Mouse (Mus musculus) natural killer cell, adult 2 months (primary cell): ENCODE results near the gene Vcam1.

Source experiments
- DNase-seq, 2 experiments: peaks; one replicate each; pipeline ENCODE4 v3.0.0; 2022; ENCODE audit warnings: low spot score in 2 of 2

Gene Vcam1

GRCm38 (mm10) chr3:116126508-116127190 is 2.8 kb downstream of the Vcam1 start:
- DNase-seq: no peak

GRCm38 (mm10) chr3:116126070-116126469 is 3.4 kb downstream of the Vcam1 start:
- no peak for DNase-seq

DNA sequence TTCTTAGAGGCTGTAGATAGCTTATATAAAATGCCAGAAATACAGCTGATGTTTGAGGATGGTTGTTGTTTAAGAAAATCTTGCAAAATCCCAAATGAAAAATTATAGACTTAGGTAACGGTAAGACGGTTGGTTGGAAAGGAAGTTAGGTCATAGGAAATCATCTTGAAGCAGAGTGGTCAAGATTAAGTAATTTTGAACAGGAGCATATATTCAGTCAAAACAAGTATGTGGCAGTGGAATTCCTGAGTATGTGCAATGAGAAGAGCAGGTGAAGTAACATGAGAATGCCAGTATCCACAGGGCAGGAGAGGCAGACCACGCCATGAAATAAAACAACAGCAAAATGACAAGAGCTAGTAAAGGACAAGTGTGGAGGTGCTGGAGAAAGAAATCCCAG is 5.7 kb downstream of the Vcam1 start:
- DNase-seq: no peak

- DNase-seq: no peak
Measured at GRCm38 (mm10) chr3:116122696-116123095, 6.8 kb downstream of the Vcam1 start.

GRCm38 (mm10) chr3:116121026-116121425 is 8.5 kb downstream of the Vcam1 start:
- DNase-seq: no peak

DNA sequence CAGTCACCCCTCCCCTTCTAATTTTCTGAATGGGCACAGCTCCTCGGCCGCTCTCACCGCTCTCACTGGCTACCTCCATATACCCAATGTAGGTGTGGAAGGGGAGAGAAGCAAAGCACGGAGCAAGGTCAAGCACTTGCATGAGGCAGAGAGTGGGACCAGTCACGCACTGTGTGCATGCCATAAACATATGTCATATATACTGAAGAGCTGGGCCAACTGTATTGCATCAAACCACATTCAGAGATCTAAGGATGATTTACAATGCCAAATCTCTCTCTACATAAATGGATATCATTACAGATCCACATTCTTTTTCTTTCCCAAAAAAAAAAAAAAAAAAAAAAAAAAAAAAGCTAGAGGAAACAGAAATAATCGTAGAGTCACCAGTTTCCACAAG is 9.1 kb downstream of the Vcam1 start:
- no peak for DNase-seq

GRCm38 (mm10) chr3:116119162-116119561 is 10.3 kb downstream of the Vcam1 start:
- no peak for DNase-seq

GRCm38 (mm10) chr3:116117046-116117445 is 12.4 kb downstream of the Vcam1 start:
- DNase-seq: no peak

DNA sequence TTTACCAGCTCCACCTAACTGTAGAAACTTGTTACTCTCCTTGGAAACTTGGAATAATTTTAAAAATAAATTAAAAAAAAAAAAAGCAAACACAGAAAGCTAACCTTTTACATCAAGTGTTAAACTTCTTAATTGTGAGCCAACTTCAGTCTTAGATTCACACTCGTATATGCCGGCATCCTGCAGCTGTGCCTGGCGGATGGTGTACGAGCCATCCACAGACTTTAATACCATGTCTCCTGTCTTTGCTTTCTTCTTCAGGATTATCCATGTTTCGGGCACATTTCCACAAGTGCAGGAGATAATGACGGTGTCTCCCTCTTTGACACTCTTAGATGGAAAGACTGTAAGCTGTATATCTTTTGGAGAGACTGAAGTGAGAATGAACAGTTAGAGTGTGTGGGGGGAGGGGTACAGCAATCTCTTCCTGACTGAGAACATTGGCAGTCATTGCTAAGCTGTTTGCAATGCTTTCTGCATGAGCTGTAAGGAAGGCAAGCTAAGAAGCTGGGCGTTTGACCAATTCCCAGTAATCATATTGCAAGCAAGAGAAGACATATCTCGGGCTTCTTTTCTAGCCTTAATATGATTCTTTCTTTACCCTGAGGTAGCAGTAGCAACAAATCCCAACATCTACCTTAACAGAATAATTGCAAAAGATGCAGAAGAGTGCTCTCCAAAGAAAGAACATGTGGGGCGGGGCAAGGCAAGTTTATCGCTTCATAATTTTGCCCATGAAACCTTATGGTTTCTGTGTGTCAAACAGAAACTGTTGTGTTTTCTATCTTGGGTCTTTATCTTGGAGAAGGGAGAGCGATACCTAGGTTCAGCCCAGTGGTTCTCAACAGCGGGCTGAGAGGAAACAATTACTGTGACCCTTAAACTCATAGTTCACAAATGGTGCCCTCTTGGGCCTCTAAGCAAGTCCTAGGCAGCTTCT is 15.0 kb downstream of the Vcam1 start:
- DNase-seq: no peak

- DNase-seq: no peak
Measured at GRCm38 (mm10) chr3:116113443-116114241, 15.8 kb downstream of the Vcam1 start.

DNA sequence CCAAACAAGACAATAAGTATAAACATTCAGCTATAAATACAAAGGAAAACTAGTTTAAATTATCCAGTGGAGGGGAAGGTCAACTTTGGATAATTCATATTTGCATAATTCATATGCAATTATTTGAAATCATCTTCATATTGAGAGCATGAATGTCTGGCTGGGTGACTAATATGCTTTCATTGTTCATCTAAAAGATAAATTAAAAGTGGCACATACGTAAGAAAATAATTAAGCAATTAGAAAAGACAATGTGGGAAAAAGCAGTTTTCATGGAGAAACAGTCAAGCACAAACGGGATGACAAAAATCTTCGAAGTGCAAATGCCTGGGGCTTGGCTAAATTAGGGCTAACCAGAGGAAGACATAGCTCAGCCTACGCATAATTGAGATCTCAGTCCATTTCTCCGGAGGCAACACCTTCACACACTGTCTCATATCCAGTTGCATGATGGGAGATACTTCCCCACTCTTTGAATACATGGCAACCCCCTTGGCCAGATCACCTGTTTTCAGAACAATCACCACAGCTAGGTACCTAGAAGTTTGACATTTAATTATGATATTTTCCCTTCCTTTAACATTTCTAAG is 16.6 kb downstream of the Vcam1 start:
- DNase-seq: no peak

DNA sequence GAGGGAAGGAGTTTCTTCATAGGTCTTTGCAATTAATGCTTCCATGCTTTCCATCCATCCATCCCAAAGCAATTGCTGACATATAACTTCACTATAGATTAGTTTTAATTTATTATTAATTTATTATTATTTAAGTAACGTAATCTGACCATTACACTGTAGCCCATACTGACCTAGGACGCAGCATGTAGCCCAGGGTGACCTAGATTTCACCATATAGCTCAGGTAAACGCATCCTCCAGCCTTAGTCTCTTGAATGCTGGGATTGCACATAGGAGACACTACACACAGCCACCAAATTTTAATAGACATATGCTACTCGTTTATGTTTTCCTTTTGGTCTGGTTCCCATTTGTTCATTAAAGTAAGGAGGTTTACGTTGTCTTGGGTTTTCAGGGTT is 23.8 kb downstream of the Vcam1 start:
- no peak for DNase-seq

- DNase-seq: no peak
Measured at GRCm38 (mm10) chr3:116104866-116105647, 24.4 kb downstream of the Vcam1 start.

DNA sequence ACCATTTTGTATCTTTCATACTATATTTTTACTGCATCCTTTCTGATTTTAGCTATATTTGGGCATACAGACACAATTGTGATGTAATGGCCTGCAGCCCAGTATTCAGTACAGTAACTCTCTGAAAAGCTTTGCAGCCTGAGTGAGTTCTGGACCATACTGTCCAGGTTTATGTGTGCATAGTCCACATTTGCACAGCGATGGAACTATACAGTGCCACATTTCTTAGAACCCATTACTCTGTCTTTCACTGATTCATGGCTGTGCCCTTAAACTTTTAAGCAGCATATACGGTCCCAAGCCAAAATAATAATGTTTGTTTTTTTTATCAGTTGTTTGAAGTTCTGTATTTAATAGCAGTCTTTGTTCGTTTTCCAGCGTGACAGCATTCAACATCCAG is 25.2 kb downstream of the Vcam1 start:
- DNase-seq: no peak

GRCm38 (mm10) chr3:116100850-116101249 is 28.6 kb downstream of the Vcam1 start:
- DNase-seq: no peak

DNA sequence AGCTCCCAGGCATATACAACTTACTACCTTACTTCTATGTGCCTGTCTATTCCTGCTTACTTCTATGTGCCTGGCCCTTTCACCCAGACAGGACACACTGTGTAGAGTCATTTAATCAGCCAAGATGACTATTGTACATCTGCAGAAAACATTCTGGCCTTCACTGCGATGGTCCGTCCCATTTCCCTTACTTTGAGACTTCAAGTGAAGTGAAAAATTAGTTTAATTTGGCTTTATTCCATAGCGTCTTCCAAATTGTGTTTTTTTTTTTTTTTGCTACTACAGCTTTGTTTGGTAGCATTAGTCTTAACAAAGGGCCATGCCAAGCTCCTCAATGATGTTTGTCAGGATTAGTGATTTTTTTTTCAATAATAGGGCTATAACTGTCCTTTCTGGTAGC is 33.6 kb downstream of the Vcam1 start:
- no peak for DNase-seq

DNA sequence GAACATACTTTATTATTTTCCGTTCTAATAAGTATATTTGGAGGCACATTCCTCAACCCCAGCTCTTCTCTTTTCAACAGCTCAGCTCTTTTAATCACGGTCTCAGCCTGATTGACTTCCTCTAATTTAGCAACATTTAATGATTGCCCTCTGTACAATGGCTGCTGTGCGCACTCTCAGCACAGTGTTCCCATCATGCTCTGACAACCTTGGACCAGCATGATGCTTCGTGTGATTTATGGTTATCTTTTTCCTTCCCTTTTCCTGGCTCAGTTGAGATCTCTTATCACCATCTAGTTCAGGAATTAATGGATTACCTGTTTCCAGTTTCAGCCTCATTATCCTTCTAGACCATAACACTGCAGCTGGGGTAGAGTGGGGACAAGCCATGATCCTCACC is 34.2 kb downstream of the Vcam1 start:
- no peak for DNase-seq

- DNase-seq: no peak
Measured at GRCm38 (mm10) chr3:116094886-116095285, 34.6 kb downstream of the Vcam1 start.

- no peak for DNase-seq
Measured at GRCm38 (mm10) chr3:116094288-116094687, 35.2 kb downstream of the Vcam1 start.

GRCm38 (mm10) chr3:116092547-116092946 is 36.9 kb downstream of the Vcam1 start:
- DNase-seq: no peak

DNA sequence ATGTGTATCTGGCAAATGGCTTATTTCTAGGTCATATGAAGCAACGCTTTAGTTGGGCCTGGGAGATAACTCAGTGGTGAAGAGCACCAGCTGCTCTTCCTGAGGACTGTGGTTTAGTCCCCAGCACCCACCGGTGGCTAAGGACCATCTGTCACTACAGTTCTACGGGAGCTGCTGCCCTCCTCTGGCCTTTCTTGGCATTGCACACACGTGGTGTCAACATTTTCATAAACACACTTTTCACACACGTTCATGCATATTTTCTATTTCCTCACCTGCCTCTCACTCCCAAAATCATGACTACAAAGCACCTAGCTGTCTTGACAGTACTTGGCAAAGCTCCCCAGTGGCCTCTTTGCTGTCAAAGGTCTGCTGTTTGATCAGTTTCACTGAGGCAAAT is 37.8 kb downstream of the Vcam1 start:
- DNase-seq: no peak
